Mouse (Mus musculus) common myeloid progenitor, adult 5-6 weeks (primary cell): ENCODE measurements around the gene Dusp28. TPM values are rescaled to one million over a fixed set of nuclear protein-coding genes. Genes with fewer than 3 reads are reported as not detected.

ENCODE experiments used
- ATAC-seq: replicated peaks from 2 replicates; pipeline ENCODE4 v1.8.0; 2016; ENCODE audit warnings: low read depth, mild to moderate bottlenecking, moderate TSS enrichment, inconsistent platforms; ENCODE audit not compliant: poor library complexity, severe bottlenecking
- total RNA-seq: library from RNA; stranded (forward); fragments of 200-1000, 187-1606 nt; gene quantifications from 2 replicates; pipeline ENCODE4 v1.2.3, GENCODE M21; 2017

The Dusp28 gene
- 0.92 and 6.0 TPM in 2 replicates for total RNA-seq

DNA sequence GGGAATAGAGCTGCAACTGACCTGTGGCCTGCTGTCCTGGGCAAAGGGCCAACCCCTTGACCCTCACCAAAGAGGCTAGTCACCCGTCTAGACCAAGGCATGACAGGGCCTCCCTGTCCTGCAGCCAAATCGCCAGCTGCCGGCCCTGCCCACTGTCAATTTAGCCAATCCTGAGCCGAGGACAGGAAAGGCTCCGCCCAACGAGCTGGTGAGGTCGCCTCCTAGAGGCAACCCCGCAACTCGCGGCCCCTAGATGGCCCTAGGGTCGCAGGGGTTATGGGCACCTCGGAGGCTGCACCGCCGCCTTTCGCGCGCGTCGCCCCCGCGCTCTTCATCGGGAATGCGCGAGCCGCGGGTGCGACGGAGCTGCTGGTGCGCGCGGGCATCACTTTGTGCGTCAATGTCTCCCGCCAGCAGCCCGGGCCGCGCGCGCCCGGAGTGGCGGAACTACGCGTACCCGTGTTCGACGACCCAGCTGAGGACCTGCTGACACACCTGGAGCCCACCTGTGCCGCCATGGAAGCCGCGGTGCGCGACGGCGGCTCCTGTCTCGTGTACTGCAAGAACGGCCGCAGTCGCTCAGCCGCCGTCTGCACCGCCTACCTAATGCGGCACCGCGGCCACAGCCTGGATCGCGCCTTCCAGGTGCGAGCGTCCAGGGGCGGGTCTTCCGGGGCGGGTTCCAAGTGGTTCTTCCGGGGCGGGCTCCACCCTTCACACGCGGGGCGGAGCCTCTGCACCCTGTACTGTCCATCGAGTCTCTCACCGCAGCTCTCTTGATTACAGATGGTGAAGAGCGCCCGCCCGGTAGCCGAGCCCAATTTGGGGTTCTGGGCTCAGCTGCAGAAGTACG lies at the start of gene Dusp28:
Dusp28 (plus strand) TSS at position 203 of the 853 bp plus-strand sequence.
- peak; percentile 76 for ATAC-seq

DNA sequence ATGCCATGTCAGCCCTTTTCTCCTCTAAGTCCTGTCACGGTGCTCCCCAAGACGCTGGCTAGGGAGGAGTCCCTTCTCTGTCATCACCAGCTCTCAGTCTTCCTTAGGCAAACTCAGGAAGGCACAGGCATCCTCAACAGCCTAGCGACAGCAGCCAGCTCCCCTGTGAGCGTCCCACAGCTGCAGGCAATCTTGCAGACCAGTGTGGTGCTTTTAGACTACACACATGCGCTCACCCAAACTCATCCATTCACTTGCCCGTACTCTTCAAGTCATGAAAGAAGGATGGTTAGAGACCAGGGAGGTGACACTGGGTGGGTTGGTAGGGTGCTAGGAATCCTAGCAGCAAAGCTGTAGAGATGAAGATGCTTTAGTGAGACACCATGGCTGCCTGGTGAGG lies 45.3 kb upstream of the Dusp28 start:
- ATAC-seq: no peak

DNA sequence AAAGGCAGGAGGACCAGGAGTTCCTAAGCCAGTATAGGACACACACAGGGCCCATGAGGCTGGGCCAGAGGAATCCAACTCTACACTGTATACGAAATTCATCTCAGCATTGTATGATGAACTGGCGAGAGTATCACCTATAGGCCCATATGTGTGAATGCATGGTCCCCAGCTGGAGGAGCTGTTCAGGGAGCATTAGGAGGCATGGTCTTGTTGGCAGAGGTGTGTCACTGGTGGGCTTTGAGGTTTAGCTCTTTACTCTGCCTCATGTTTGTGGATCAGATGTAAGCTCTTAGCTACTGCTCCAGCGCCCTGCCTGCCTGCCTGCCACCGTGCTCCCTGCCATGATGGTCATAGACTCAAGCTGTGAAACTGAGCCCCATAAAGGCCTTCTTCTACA lies 43.5 kb upstream of the Dusp28 start:
- no peak for ATAC-seq

DNA sequence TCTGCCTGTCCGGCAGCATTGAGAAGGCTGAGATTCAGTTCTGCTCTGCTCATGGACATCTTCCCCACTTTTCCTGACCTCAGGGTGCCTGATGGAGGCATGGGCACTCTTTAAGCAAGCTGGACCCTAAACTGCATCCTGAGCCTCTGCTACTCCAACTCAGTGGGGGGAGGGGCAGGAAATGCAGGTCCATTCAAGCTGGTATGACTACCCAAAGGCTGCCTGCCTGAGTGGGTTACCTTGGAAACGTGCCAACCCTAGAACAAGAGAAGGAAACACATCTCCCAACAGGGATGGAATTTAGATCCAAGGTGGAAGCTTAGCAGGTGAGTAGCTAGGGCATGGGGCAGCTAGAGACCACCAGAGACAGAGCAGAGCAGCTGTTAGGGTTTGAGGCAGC lies 40.6 kb upstream of the Dusp28 start:
- ATAC-seq: no peak

DNA sequence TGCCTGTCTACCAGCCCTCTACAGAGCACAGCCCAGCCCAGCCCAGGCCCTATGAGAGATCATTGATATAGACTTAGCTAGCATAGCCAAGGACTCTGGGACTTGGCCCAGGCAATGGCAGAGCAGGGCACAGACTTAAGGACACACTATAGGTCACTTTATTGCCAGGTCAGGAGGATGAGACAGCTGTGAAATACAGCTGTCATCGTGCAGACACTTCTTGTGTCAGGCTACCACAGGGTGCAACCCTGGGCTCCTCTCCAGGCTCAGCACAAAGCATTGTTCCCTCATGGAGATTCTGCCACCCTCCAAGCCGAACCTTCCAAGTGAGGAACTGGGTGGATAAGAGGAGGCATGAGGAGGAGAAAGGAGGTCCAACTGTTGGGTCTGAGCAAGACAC lies 36.8 kb upstream of the Dusp28 start:
- no peak for ATAC-seq

GRCm38 (mm10) chr1:92872666-92873065 lies 34.1 kb upstream of the Dusp28 start:
- ATAC-seq: no peak

GRCm38 (mm10) chr1:92874011-92874410 lies 32.8 kb upstream of the Dusp28 start:
- no peak for ATAC-seq

- no peak for ATAC-seq
Measured at GRCm38 (mm10) chr1:92875360-92876111, 31.2 kb upstream of the Dusp28 start.

DNA sequence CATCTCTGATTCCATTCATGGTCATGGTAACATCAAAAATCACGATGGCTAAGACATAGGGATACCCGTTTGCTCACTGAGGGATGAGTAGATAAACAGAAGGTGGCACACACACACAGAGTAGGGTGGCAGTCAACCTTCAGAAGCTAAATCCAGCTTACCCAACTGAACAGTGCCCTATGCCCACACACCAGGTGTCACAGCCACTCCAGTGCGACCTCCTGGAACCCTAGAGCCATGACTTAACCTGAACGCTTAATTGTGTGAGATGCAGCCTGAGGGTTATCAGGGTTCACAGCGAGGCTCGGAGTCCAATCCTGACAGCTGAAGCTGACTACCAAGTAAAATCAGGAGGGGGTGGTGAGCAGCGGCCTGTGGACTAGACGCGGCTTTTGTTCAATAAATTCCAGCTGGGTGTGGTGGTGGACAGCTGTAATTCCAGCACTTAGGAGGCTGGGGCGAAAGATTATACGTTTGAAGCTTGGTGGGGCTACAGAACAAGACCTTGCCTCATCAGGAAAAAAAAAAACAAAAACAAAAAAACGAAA lies 29.3 kb upstream of the Dusp28 start:
- no peak for ATAC-seq

DNA sequence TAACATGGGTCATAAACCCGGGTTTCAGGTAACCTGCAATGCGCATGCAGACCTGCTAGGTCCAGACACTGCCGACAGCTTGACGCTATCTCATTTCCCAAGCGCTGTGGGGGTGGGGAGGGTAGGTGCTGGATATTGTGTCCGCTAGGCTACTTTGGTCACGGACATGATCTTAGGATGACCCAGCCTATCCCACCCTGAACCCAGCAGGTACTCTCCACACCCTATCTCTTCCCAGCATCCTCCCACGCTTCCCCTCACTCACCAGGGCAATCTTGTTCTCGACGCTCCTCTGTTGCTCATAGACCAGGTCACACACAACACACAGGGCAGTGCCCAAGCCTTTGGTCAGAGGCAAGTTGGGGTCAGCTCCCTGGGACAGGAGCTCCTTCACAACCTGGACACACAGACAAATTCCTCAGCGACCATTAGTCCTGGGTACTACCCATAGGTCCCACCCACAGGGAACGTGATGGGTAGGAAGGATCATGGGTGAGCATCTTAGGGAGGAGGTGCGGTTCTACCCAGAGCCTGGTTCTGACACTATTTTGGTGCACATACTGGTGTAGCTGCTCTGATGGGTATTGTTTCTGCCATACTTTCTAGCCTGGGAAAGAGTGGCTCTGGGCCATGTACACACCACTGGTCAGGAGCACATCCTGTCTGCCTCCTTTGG lies 28.6 kb upstream of the Dusp28 start:
- no peak for ATAC-seq

- no peak for ATAC-seq
Measured at GRCm38 (mm10) chr1:92879266-92879665, 27.5 kb upstream of the Dusp28 start.

DNA sequence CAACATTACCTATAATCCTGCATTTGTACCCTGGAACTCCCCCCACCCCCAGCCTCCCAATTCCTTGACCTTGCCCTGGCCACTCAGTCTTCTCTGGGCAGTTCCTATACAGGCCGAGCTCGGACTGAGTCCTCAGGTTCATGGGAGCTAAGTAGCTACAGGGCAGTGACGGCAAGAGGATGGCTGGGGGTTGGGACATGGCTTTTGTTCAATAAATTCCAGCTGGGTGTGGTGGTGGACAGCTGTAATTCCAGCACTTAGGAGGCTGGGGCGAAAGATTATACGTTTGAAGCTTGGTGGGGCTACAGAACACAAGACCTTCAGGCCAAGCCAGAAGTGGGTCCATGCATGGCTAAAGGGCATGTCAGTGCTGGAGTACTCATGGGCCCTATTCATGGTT lies 26.7 kb upstream of the Dusp28 start:
- no peak for ATAC-seq

DNA sequence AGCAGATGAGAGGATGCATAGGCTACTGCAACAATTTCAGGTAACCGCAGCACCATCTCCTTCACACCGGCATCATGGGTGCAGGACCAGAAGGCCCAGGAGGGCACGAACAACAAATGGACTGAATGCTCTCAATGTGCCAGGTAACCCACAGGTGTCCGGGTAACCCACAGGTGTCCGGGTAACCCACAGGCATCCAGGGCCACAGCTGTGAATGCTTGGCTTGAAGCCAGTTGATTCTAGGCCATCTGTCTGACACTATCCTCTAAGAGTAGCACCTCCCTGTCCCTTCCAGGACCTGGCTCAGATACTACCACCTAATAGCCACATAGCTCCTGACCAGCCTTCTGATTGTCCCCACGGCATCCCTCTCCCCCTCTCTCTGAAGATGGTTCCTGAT lies 24.8 kb upstream of the Dusp28 start:
- no peak for ATAC-seq

GRCm38 (mm10) chr1:92888901-92889655 lies 17.7 kb upstream of the Dusp28 start:
- ATAC-seq: no peak

GRCm38 (mm10) chr1:92892791-92893190 lies 14.0 kb upstream of the Dusp28 start:
- no peak for ATAC-seq

- ATAC-seq: no peak
Measured at GRCm38 (mm10) chr1:92893896-92894295, 12.9 kb upstream of the Dusp28 start.

- ATAC-seq: peak; percentile 97
Measured at GRCm38 (mm10) chr1:92895089-92895488, 11.7 kb upstream of the Dusp28 start.

- ATAC-seq: no peak
Measured at GRCm38 (mm10) chr1:92902786-92903185, 4.0 kb upstream of the Dusp28 start, which contains the start of gene Ankmy1. Ankmy1 (minus strand) TSS chr1:92902906.

DNA sequence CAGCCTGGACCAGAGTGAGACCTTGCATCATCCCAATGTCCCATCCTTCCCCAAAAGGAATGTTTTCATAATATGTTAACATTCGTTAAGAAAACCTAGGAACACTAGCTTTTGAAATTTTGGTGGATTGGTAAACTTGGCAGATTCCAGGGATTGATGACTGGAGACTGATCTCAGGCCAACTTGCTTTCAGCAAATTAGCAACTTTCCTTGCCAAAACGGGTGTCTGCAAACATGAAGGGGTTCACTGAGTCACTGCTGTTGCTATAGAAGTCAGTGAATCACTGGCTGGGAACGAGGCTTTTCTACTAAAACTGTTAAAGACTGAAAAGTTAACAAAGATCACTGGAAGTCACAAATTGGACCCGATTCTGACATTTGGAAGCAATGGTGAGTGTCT lies 3.2 kb upstream of the Dusp28 start:
- ATAC-seq: no peak
